Mouse (Mus musculus): ENCODE results near the gene Hoxa6.
A peak's percentile ranks its signal among the peaks of the same experiment; 100 is the strongest.

Hoxa6 gene

DNA sequence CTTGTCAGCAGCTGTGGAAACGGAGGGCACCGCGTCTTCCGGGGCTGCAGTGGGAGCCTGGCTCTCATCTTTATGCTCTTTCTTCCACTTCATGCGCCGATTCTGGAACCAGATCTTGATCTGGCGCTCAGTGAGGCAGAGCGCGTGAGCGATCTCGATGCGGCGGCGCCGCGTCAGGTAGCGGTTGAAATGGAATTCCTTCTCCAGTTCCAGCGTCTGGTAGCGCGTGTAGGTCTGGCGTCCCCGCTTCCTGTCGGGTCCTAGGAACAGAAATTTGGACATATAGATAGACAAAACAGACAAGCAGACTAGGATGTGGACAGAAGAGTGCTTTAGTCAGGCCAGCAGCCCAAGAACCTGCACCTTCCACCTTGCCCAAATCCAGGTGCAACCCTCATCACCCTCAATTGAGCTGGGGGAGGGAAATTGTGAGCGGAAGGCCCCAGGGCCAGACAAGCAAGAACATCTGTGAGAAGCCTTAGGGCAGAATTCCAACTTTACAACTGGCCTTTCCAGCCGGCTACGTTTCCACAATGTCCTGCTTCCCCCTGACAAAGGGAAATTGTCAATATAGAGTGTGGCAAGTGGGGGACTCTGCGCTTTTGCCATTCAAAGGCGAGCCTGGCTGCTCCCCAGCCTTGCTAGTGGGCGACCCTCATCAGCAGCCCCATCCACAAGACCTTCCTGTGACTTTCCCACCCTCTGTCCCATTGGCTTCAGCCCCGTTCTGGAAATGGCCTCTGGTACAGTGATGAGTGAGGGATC, 7.4 kb upstream of the Hoxa6 start:
- DNase-seq (ENCODE audit: low spot score in 2 of 2), result no peak

GRCm38 (mm10) chr6:52215070-52215469, 6.5 kb upstream of the Hoxa6 start:
- no peak for DNase-seq (ENCODE audit: low spot score in 2 of 2)

- DNase-seq (ENCODE audit: low spot score in 2 of 2), result no peak
Measured at GRCm38 (mm10) chr6:52214271-52214670, 5.7 kb upstream of the Hoxa6 start.

GRCm38 (mm10) chr6:52213119-52213986, 4.8 kb upstream of the Hoxa6 start, which contains the start of the genes Hoxa3 and Gm28308:
TSS of gene Hoxa3 (minus strand) at chr6:52213336.
TSS of gene Gm28308 (minus strand) at chr6:52213339.
- no peak for DNase-seq (ENCODE audit: low spot score in 2 of 2)

DNA sequence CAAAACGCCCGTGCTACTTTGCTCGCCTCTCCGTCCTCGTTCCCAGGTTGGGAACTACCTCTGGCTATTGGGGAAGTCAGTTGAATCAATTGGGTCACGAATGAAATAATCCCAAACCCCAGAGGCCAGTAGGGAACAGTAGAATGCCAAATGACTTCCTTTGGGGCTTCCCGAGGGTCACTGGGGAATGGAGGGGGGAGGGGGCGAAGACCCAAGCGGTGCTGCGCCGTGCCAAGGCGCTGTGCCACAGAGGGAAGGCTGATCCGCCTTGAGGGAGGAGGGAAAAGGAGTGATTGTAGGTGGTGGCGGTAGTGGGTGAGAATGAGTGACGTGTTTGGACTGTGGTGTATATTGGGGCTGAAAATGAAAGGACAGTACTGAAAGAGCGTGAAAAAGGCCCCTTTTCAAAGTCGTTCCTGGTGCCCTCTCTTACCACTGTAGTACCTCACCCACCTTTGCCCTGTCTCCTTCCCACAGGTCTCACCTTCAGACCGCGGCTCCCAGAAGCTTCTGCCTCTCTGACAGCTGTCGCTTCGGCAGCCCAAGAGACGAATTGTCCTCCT, 4.1 kb upstream of the Hoxa6 start:
- DNase-seq (ENCODE audit: low spot score in 2 of 2), result no peak

- DNase-seq (ENCODE audit: low spot score in 2 of 2), result no peak
Measured at GRCm38 (mm10) chr6:52211961-52212360, 3.4 kb upstream of the Hoxa6 start.

DNA sequence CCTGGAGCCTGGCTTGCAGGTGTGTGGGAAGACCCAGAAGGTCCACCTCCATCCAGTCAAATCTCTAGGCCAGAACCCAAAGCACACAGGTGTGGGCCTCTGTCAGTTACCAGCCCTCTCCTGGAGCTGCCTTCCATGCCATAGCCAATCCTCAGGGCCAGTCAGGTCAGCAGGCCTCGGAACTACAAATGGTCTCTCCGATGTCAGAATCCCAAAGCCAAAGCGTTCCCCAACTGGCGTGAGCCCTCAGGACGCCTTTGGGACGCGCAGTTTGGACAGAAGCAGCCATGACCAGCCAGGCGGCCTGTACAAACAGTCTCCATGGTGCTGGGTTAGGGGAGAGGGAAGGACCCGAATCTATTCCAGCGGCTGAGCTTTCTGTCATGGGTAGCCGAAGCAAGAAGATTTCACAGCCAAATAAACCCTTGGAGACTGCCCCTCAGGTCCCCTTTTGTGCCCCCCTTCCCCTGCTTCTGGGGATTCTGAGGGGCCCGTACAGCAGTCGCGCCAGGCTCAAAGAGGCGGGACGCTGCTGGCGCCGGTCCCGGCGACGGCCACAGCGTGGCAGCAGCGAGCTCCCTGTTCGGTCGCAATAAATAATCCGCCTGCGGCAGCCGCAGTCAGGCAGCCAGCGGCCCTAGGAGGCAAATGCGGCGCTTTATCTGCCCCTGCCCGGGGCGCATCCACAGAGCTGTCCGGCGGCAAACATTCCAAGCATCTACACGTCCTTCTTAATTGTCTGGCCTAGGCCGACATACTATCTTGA, 2.8 kb upstream of the Hoxa6 start:
- peak in 1 of 2 experiments; percentile 23 for DNase-seq (ENCODE audit: low spot score in 2 of 2)

- no peak for DNase-seq (ENCODE audit: low spot score in 2 of 2)
Measured at GRCm38 (mm10) chr6:52209685-52210046, 1.1 kb upstream of the Hoxa6 start.

GRCm38 (mm10) chr6:52208868-52209684, 554 bp upstream of the Hoxa6 start:
- no peak for DNase-seq (ENCODE audit: low spot score in 2 of 2)

DNA sequence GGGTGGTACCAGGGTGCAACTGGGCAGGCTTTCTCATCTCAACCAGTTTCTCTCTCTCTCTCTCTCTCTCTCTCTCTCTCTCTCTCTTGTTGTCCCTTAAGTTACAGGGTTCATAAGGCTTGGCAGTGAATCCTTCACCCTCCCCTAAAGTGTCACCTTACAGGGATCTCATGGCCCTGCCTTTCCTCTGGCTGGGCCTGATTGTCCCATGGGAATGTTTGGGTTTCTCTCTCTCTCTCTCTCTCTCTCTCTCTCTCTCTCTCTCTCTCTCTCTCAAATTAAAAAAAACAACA, 892 bp downstream of the Hoxa6 start:
- DNase-seq (ENCODE audit: low spot score in 2 of 2), result no peak

DNA sequence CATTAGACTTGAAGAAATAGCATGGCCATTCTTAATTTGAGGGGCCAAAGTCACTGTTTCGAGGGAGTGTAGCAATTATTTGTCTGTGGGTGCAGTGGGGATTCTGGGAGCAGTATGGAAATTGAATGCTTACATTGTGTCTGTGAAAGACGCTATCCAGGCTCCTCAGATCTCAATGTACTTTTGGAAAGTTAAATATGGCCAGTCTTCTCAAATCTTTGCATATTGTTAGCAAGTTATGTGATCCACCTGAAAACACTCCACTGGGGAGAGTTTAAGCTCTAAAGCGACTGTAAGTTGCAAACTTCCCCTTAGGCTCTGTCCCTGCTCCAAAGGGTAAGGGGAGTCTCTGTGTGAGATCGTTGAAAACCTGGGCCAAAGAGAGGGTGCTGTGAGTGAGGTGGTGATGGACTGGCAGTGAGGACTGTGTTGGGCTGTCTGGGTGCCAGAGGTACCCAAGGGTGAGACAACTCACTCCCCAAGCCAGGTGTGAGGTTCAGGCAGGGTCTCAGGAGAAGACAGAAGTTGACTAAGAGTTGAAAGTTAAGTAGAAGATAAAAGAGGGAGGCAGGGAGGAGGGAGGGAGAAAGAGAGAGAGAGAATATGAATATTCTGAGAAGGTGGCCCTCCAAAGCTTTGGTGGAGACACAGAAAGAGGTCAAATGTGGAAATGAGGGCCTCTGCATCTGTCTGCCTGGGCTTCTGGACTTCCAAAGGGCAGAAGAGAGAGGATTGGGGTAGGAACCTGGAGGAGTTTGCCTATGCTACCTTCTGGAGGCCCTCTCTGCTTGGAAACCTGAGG, 1.4 kb downstream of the Hoxa6 start:
- DNase-seq (ENCODE audit: low spot score in 2 of 2), result no peak

GRCm38 (mm10) chr6:52205638-52206621, 2.6 kb downstream of the Hoxa6 start:
- no peak for DNase-seq (ENCODE audit: low spot score in 2 of 2)

GRCm38 (mm10) chr6:52205221-52205620, 3.3 kb downstream of the Hoxa6 start:
- no peak for DNase-seq (ENCODE audit: low spot score in 2 of 2)

DNA sequence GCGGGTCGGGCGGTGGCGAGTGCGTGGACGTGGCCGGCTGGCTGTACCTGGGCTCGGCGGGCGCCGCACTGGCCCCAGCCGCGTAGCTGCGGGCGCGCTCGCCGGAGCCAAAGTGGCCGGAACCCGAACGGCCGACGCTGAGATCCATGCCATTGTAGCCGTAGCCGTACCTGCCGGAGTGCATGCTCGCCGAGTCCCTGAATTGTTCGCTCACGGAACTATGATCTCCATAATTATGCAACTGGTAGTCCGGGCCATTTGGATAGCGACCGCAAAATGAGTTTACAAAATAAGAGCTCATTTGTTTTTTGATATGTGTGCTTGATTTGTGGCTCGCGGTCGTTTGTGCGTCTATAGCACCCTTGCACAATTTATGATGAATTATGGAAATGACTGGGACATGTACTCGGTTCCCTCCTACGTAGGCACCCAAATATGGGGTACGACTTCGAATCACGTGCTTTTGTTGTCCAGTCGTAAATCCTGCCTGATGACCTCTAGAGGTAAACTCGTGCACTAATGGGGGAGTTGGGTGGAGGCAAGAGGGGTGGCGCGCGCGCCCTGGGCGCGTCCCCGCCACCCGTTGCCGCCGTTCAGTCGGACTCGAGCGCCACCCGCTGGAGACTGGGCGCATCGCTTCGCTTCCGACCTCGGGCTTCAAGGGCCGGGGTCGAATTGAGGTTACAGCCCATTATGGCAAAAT, 4.3 kb downstream of the Hoxa6 start, which contains the start of gene Hoxa5:
Gene Hoxa5 (minus strand): TSS at position 538 of the 703 bp plus-strand sequence.
- no peak for DNase-seq (ENCODE audit: low spot score in 2 of 2)

- no peak for DNase-seq (ENCODE audit: low spot score in 2 of 2)
Measured at GRCm38 (mm10) chr6:52203371-52204049, 5.0 kb downstream of the Hoxa6 start.

- no peak for DNase-seq (ENCODE audit: low spot score in 2 of 2)
Measured at GRCm38 (mm10) chr6:52203121-52203370, 5.5 kb downstream of the Hoxa6 start.

DNA sequence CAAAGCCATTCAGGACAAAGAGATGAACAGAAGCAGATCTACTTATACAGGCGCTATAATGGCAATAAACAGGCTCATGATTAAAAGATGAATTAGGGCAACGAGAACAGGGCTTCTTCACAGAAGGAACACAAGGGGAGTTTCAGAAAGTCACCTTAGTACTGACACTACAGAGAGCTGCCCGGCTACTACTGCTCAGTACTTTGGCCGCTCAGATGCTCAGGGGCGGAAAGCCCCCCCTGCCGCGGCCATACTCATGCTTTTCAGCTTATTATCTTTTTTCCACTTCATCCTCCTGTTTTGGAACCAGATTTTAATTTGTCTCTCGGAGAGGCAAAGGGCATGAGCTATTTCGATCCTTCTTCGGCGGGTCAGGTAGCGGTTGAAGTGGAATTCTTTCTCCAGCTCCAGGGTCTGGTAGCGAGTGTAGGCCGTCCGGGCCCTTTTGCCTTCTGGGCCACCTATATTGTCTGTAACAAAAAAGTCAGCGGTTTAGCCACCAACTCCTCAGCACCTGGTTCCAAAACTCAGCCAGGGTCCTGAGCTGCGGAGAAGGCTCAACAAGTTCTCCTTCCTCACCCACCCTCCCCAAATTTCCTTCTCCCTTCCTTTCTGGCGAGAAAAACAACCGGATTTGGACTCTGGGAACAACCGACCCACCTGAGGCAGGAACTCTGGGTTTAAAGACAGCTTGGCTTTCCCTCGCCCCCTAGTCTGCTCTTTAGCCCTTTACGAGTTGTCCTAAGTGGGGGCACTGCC, 6.0 kb downstream of the Hoxa6 start:
- no peak for DNase-seq (ENCODE audit: low spot score in 2 of 2)

Measured in frontal cortex, postnatal 25 days (tissue).